Mouse (Mus musculus) intestine, postnatal 0 days (tissue): Measurements from ENCODE around the gene Arhgap45. TPM values are rescaled to one million over a fixed set of nuclear protein-coding genes. Genes with fewer than 3 reads are reported as not detected.

Experiments
- ATAC-seq: fragments of 200-750 bp; cut with Nextera tagmentation; 2 replicates; pipeline ENCODE4 v1.8.0; 2017; ENCODE audit warnings: mild to moderate bottlenecking, moderate TSS enrichment, moderate library complexity
- H3K27ac ChIP-seq: fragments of 300-500 bp; sonication (generic); 2 replicates; pipeline ENCODE4 v1.5.1; 2014; ENCODE audit warnings: mild to moderate bottlenecking, low read depth, low read length, moderate library complexity
- H3K27me3 ChIP-seq: fragments of 300-500 bp; sonication (generic); replicated peaks from 2 replicates; pipeline ENCODE4 v1.6.1; 2014; ENCODE audit warnings: low read length, mixed read lengths; ENCODE audit not compliant: control insufficient read depth, insufficient read depth
- H3K36me3 ChIP-seq: fragments of 300-500 bp; sonication (generic); 2 replicates; pipeline ENCODE4 v1.6.1; 2014; ENCODE audit warnings: mild to moderate bottlenecking, moderate library complexity; ENCODE audit not compliant: control insufficient read depth, insufficient read depth
- H3K4me1 ChIP-seq: fragments of 300-500 bp; sonication (generic); replicated peaks from 2 replicates; pipeline ENCODE4 v1.6.1; 2014; ENCODE audit warnings: antibody characterized with exemption, low read length, mixed read lengths; ENCODE audit not compliant: control insufficient read depth, insufficient read depth
- H3K4me2 ChIP-seq: fragments of 300-500 bp; sonication (generic); replicated peaks from 2 replicates; pipeline ENCODE4 v1.6.1; 2014; ENCODE audit warnings: low read depth, mild to moderate bottlenecking, moderate library complexity
- H3K4me3 ChIP-seq: fragments of 300-500 bp; sonication (generic); 2 replicates; pipeline ENCODE4 v1.5.1; 2014; ENCODE audit warnings: low read depth, low read length
- H3K9ac ChIP-seq: fragments of 300-500 bp; sonication (generic); 2 replicates; pipeline ENCODE4 v1.6.1; 2014; ENCODE audit warnings: mild to moderate bottlenecking, low read depth, low read length
- H3K9me3 ChIP-seq: fragments of 300-500 bp; sonication (generic); 2 replicates; pipeline ENCODE4 v1.6.1; 2016; ENCODE audit warnings: mixed run types; ENCODE audit not compliant: control insufficient read depth
- CTCF ChIP-seq: sonication (generic); IDR thresholded peaks from 2 replicates; pipeline ENCODE4 v1.5.1; 2016; ENCODE audit warnings: low read depth, mild to moderate bottlenecking, control low read depth, antibody characterized with exemption, moderate library complexity
- WGBS: fragments of 180-500 bp; shearing (Covaris S2); extraction: QIAGEN DNeasy Blood & Tissue Kit; methylation state at CpG from one replicate; pipeline ENCODE4 v1.1.7; 2014; 5-methylcytosine and 5-hydroxymethylcytosine counted together
- polyA plus RNA-seq: library from polyadenylated mRNA; unstranded; fragments of >200 nt; fragmentation: Nextera tagmentation; extraction: Ambion mirVana; gene quantifications from 2 replicates; pipeline ENCODE4 v1.2.1, GENCODE M21; 2015

Arhgap45 gene
- polyA plus RNA-seq, 1 experiment from 2014 or later: 1.2 TPM

GRCm38 (mm10) chr10:80016931-80017330 lies 478 bp downstream of the Arhgap45 start:
- no peaks in the 10 kb centered on the region for H3K9me3 ChIP-seq
- TF ChIP-seq CTCF: no peak
- no peaks in the 10 kb centered on the region for H3K4me1 ChIP-seq
- no peak overlapping the region for H3K27ac ChIP-seq
- ATAC-seq: no peak
- H3K36me3 ChIP-seq: peaks cover 9% of the 10 kb centered on the region; the same call in 1 of the 2 replicates
- peak overlapping the region; percentile 12; the same call in 1 of the 2 replicates for H3K4me3 ChIP-seq
- peaks cover 13% of the 10 kb centered on the region; the same call in 1 of the 2 replicates for H3K27me3 ChIP-seq
- WGBS: 92% methylated on average over 10 of the region's 10 CpGs
- H3K4me2 ChIP-seq: no peak overlapping the region
- no peak overlapping the region for H3K9ac ChIP-seq

- H3K27me3 ChIP-seq: peaks cover 13% of the 10 kb centered on the region; the same call in 1 of the 2 replicates
- H3K4me3 ChIP-seq: no peak overlapping the region; the same call in 1 of the 2 replicates
- no peak for ATAC-seq
- H3K4me1 ChIP-seq: no peaks in the 10 kb centered on the region
- no peaks in the 10 kb centered on the region for H3K9me3 ChIP-seq
- no peak for TF ChIP-seq CTCF
- H3K4me2 ChIP-seq: 0 out of 2 replicates have a peak overlapping the region, but pooled peaks have one; percentile 3
- peaks cover 5% of the 10 kb centered on the region; the same call in 1 of the 2 replicates for H3K36me3 ChIP-seq
- H3K27ac ChIP-seq: no peak overlapping the region
- 56% methylated on average over 3 of the region's 3 CpGs for WGBS
- no peak overlapping the region for H3K9ac ChIP-seq
Observed at GRCm38 (mm10) chr10:80017361-80017760, 908 bp downstream of the Arhgap45 start.

DNA sequence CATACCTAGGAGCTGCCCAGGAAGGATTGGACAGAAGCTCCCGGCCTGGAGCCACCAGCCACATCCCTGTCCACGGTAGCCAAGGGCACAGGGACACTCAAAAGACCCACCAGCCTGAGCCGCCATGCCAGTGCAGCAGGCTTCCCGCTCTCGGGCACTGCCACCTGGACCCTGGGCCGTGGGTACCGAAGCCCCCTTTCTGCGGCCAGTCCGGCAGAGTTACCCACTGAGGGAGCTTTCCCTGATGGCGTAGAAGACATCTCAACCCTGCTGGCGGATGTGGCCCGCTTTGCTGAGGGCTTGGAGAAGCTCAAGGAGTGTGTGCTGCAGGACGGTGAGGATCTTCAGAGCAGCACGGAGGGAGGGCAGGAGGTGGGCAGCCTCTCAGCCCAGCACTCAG lies 1.3 kb downstream of the Arhgap45 start:
- peaks cover 5% of the 10 kb centered on the region; the same call in 1 of the 2 replicates for H3K36me3 ChIP-seq
- WGBS: 88% methylated on average over 14 of the region's 14 CpGs
- no peaks in the 10 kb centered on the region for H3K9me3 ChIP-seq
- no peaks in the 10 kb centered on the region for H3K4me1 ChIP-seq
- ATAC-seq: no peak
- H3K9ac ChIP-seq: no peak overlapping the region
- 0 out of 2 replicates have a peak overlapping the region, but pooled peaks have one; percentile 3 for H3K4me2 ChIP-seq
- no peak overlapping the region for H3K4me3 ChIP-seq
- TF ChIP-seq CTCF: no peak
- H3K27me3 ChIP-seq: peaks cover 13% of the 10 kb centered on the region; the same call in 1 of the 2 replicates
- no peak overlapping the region for H3K27ac ChIP-seq

- no peak overlapping the region for H3K9ac ChIP-seq
- no peaks in the 10 kb centered on the region for H3K9me3 ChIP-seq
- TF ChIP-seq CTCF: 0 out of 2 replicates have a peak, but pooled peaks have one; percentile 10
- peaks cover 9% of the 10 kb centered on the region; the same call in 1 of the 2 replicates for H3K27me3 ChIP-seq
- H3K27ac ChIP-seq: no peak overlapping the region
- no peaks in the 10 kb centered on the region for H3K36me3 ChIP-seq
- H3K4me2 ChIP-seq: peak overlapping the region; percentile 37; the same call in 1 of the 2 replicates
- H3K4me1 ChIP-seq: no peaks in the 10 kb centered on the region
- no peak overlapping the region for H3K4me3 ChIP-seq
- WGBS: 5% methylated on average over 14 of the region's 15 CpGs
- ATAC-seq: 0 out of 2 replicates have a peak, but pooled peaks have one; percentile 32
Observed at GRCm38 (mm10) chr10:80018739-80019297, 2.4 kb downstream of the Arhgap45 start.

GRCm38 (mm10) chr10:80019471-80020131 lies 3.1 kb downstream of the Arhgap45 start:
- no peak for ATAC-seq
- peak; percentile 26; the same call in 1 of the 2 replicates for TF ChIP-seq CTCF
- Histone ChIP-seq H3K4me2 (peak overlapping the region; percentile 37), H3K36me3 (no peaks in the 10 kb centered on the region), H3K27me3 (0 out of 2 replicates have a peak, but pooled peaks cover 3% of the 10 kb centered on the region), H3K9me3 (no peaks in the 10 kb centered on the region), H3K4me3 (no peak overlapping the region), H3K9ac (peak overlapping the region; percentile 4; the same call in 1 of the 2 replicates), H3K27ac (no peak overlapping the region), H3K4me1 (no peaks in the 10 kb centered on the region)
- 26% methylated on average over 20 of the region's 20 CpGs for WGBS

DNA sequence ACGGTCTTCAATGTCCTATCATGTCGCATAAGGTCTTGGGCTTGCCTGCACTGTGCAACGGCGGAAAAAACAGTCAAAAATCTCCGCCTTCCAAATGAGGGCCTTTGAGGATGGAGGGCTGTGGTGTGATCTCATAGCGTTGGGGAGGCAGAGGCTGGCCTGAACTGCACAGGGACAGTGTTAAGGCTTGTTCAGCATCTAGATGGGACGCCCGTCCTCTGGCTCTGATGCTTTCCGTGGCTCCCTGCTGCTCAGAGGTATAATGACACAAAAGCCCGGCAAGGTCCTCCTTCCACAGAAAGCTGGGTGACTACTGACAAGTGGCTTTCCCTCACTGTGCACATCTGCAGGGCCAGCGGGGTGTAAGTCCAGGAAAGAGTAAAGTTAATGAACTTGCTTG lies 3.7 kb downstream of the Arhgap45 start:
- Histone ChIP-seq H3K27ac (no peak overlapping the region), H3K36me3 (no peaks in the 10 kb centered on the region), H3K4me3 (no peak overlapping the region), H3K9ac (no peak overlapping the region), H3K27me3 (0 out of 2 replicates have a peak, but pooled peaks cover 3% of the 10 kb centered on the region), H3K9me3 (no peaks in the 10 kb centered on the region), H3K4me1 (no peaks in the 10 kb centered on the region), H3K4me2 (no peak overlapping the region)
- no peak for TF ChIP-seq CTCF
- 61% methylated on average over 11 of the region's 11 CpGs for WGBS
- no peak for ATAC-seq
